Mouse (Mus musculus): ENCODE data around the gene Brd4.

- TF ChIP-seq CTCF (IDR thresholded peaks at IDR 0.05; ENCODE audit: borderline replicate concordance, extremely low read depth, insufficient read depth, insufficient read length), result no peak
- TF ChIP-seq POLR2A (IDR thresholded peaks at IDR 0.05; ENCODE audit: borderline replicate concordance, extremely low read depth, insufficient read depth, insufficient read length, poor library complexity, severe bottlenecking), result no peak
Measured at GRCm38 (mm10) chr17:32165266-32165802, 119.2 kb downstream of the Brd4 start.

Data from brain, embryonic 14.5 days (tissue).